Mouse (Mus musculus) skeletal muscle tissue, adult 2 months (tissue): ENCODE measurements around the gene Prickle2.
A peak's percentile ranks its signal among the peaks of the same experiment; 100 is the strongest.

Experiments used
- DNase-seq: peaks from one replicate; pipeline ENCODE4 v3.0.0-alpha.2; 2012; ENCODE audit warnings: low read depth, low spot score

Gene Prickle2

GRCm38 (mm10) chr6:92520088-92520875 lies 185.7 kb downstream of the Prickle2 start:
- DNase-seq = no peak

- no peak for DNase-seq
Measured at GRCm38 (mm10) chr6:92518438-92518968, 187.5 kb downstream of the Prickle2 start.

GRCm38 (mm10) chr6:92517002-92517401 lies 189.0 kb downstream of the Prickle2 start:
- DNase-seq = no peak

- DNase-seq = no peak
Measured at GRCm38 (mm10) chr6:92512001-92512400, 194.0 kb downstream of the Prickle2 start.

GRCm38 (mm10) chr6:92509712-92510111 lies 196.2 kb downstream of the Prickle2 start:
- DNase-seq = no peak

- no peak for DNase-seq
Measured at GRCm38 (mm10) chr6:92506276-92506675, 199.7 kb downstream of the Prickle2 start.

- no peak for DNase-seq
Measured at GRCm38 (mm10) chr6:92499449-92499848, 206.5 kb downstream of the Prickle2 start.

- no peak for DNase-seq
Measured at GRCm38 (mm10) chr6:92498574-92498973, 207.4 kb downstream of the Prickle2 start.

- DNase-seq = no peak
Measured at GRCm38 (mm10) chr6:92497279-92497678, 208.7 kb downstream of the Prickle2 start.

GRCm38 (mm10) chr6:92495500-92495899 lies 210.5 kb downstream of the Prickle2 start:
- no peak for DNase-seq

- DNase-seq = no peak
Measured at GRCm38 (mm10) chr6:92481690-92481956, 224.3 kb downstream of the Prickle2 start.

- DNase-seq = peak; percentile 44
Measured at GRCm38 (mm10) chr6:92480941-92481689, 224.8 kb downstream of the Prickle2 start.

- DNase-seq = no peak
Measured at GRCm38 (mm10) chr6:92478612-92479011, 227.3 kb downstream of the Prickle2 start.

- DNase-seq = no peak
Measured at GRCm38 (mm10) chr6:92477621-92478020, 228.3 kb downstream of the Prickle2 start.

GRCm38 (mm10) chr6:92469456-92469855 lies 236.5 kb downstream of the Prickle2 start:
- DNase-seq = no peak

GRCm38 (mm10) chr6:92468892-92469291 lies 237.1 kb downstream of the Prickle2 start:
- no peak for DNase-seq

GRCm38 (mm10) chr6:92468383-92468791 lies 237.6 kb downstream of the Prickle2 start:
- no peak for DNase-seq

GRCm38 (mm10) chr6:92467343-92467742 lies 238.6 kb downstream of the Prickle2 start:
- no peak for DNase-seq

- no peak for DNase-seq
Measured at GRCm38 (mm10) chr6:92465666-92466065, 240.3 kb downstream of the Prickle2 start.

- DNase-seq = no peak
Measured at GRCm38 (mm10) chr6:92464781-92465337, 241.1 kb downstream of the Prickle2 start.

- DNase-seq = no peak
Measured at GRCm38 (mm10) chr6:92463768-92464167, 242.2 kb downstream of the Prickle2 start.

GRCm38 (mm10) chr6:92460750-92461149 lies 245.2 kb downstream of the Prickle2 start:
- no peak for DNase-seq

GRCm38 (mm10) chr6:92458026-92458425 lies 247.9 kb downstream of the Prickle2 start:
- DNase-seq = no peak
